Mouse (Mus musculus): ENCODE data around the gene Cmbl.

Cmbl gene

DNA sequence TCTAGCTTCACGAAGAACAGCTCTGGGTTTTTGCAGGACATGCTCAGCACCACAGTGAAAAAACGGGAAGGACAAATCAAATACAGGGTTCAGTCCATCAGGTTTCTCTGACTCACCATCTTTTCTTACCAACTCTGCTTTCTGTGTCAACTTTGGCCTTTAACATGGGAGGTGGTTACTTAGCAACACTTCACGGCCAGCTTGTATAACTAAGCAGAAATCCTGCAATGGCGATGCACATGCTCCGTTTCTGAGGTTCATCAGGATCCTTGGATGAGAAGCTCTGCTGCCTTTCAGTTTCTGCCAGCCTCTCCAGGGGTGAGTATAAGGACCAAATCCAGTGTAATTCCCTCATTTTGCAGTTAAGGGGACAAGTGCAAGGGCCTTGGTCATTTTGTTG lies at the start of gene Cmbl:
Gene Cmbl (plus strand): TSS at position 206 of the 400 bp plus-strand sequence.
- DNase-seq (ENCODE audit: low spot score): no peak

DNA sequence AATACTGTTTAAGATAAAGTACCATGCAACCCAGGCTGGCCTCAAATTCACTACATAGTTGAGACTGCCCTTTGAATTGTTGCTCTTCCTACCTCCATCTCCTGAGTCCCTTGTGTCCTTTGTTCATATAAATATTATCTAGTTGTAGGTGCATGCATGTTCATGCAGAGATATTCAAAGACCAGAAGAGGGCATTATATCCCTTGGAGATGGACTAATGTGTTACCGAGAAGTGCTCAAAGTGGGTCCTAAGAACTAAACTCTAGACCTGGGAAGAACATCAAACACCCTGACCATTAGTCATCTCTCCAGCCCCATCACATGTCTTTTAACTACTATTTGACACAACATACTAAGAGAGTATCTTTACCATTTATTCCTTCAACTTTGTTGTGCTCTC lies 48.0 kb upstream of the Cmbl start:
- no peak for DNase-seq (ENCODE audit: low spot score)

DNA sequence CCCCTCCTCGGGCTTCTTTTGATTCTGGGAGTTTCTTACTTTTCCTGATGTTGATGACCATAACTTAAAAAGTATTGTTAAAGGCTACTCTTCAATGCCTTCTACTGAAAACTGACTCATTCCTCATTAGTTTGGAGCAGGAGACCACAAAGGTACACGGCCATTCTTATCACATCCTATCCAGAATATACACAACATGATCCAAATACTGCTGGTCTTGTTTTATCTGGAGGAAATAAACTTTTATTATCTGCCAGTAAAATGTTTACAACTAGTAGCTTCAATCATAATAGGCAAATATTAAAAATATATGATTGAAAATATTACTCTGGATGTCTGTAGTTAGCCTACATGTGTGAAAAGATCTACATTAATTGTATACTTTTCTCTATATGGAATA lies 46.8 kb upstream of the Cmbl start:
- no peak for DNase-seq (ENCODE audit: low spot score)

DNA sequence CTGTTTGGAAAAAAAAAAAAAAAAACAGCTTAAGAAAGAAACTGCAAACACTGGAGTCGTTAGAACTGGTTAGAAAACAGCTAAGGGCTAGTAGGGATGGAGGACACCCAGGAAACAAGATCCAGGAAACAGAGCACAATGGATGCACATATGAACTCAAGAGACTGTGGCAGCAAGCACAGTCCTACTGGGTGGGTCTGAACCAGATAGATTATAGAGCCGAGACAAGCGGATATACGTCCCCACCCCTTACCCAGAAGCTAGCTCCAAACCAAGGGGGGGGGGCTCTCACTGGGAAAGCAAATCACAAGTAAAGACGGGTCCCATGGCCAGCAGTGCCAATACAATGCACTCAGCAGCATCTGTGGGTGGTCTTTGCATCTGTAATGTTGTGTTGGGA lies 46.2 kb upstream of the Cmbl start:
- DNase-seq (ENCODE audit: low spot score): no peak

DNA sequence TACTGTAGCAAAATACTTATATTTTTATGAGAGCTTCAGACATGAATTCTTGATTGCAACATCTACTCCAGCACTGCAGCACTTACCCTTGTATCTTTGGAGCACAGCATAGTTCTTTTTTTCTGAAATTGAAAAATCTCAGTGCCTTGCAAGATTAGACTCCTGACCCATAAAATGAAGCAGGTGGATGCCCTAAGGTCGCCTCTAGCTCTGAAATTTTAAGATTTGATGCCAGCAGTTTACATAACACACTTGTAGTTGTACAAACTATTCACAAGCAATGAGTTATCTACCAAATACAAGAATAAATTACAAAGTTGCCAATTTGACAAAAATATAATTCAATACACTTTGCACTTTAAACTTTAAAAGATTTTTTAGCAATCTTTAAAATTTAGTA lies 38.7 kb upstream of the Cmbl start:
- DNase-seq (ENCODE audit: low spot score): no peak

DNA sequence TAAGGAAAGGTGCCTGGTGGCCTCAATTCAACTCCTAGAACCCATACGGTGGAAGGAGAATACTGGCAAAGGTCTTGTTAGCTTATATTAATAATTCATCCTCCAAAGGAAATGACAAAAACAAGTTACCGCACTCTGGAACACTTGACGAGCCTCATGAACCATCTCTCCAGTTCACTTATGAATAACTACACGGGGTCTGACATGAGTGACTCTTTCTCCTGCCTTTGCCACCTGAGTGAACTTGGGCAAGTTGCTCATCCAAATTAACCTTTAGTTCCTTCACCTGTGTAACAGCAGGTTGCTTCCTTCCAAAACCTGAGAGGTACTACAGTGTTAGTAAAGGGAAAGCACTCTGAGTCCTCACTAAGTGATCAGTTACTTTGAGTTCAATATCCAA lies 36.7 kb upstream of the Cmbl start:
- DNase-seq (ENCODE audit: low spot score): no peak

DNA sequence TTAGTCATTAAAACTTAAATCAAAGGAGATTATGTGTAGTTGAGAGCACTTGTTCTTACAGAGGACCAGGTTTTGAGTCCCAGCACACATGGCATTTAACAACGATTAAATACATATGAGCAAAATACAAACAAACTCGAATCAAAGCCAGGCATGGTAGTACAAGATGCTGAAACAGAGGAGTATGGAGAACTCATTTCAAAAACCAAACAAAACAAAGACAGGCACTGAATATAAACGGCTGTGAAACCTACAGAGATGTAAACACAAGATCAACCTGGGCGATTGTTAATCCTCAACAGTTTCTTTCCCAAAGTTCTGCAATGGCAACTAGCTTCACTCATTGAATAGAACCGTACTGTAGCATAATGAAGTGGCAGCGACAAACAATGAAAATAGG lies 36.1 kb upstream of the Cmbl start:
- DNase-seq (ENCODE audit: low spot score): no peak

DNA sequence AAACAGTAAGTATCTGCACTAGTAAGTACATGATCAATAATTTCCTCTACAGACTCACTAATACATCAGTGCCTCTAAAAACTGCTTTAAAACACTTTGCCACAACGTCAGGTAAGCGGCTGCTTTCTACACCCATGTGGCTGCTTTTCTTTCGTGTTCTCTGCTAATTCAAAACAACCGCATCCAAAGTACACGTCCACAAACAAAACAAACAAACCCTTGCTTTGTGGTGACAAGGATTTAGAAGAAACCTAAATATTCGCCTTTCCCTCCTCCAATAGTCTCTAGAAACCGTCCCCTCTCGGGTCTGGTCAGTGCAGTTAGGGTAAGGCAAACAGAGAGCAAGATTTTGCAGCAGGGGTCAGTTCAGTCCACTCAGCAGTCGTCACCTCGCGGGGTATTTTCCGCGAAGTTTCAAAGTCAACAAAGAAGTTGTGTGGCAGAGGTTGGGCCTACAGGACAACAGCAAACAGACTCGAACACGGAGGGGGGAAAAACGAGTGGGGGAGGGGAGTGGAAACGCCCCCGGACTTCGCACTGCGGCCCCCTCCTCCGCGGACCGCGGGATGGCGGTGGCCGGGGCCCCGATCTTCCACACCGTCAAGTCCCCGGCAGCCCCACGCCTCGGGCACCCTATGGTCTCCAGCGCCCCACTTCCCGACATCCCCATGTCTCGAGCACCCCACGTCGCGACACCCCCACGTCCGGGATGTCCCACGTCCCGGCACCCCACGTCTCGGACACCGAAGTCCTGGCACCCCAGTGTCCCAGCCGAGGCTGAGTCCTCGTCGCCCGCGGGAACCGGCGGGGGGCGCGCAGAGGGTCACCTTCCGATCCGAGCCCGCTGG lies 35.2 kb upstream of the Cmbl start:
- peak; percentile 69 for DNase-seq (ENCODE audit: low spot score)

DNA sequence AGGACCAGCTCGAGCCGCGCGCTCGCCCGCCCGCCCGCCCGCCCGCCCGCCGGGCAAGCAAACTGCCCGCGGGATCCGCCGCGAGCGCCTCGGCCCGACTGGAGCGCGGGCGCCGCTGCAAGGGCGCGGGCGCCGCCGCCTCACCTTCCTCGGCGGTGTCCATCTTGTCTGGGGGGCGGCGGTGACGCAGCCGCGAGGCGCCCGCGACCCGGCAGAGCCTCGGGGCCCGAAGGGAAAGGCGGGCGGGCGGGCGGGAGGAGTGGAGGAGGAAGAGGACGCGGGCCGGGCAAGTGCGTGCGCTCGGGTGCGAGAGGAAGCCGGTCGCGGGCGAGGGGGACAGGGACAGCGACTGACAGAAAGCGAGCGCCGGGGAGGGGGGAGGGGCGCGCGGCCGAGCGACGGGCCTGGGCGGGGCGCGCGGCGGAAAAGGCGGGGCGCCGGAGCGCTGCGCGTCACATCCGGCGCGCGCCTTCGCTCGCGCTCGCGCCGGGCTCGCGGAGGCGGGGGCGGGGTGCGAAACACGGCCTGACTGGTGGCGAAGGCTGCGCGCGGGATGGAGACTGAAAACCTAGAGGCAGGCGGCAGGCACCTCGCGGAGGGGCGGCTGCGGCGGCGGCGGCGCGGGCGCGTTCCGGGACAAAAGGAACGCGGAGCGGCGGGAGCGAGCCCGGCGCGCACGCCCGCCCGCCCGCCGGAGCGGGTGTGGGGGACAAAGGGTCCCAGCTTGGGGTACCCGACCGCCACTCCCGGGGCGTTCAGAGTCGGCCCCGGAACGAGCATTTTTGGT lies 34.3 kb upstream of the Cmbl start, which contains the start of gene March6:
Gene March6 (minus strand): TSS at position 395 of the 787 bp plus-strand sequence.
- peak; percentile 88 for DNase-seq (ENCODE audit: low spot score)

DNA sequence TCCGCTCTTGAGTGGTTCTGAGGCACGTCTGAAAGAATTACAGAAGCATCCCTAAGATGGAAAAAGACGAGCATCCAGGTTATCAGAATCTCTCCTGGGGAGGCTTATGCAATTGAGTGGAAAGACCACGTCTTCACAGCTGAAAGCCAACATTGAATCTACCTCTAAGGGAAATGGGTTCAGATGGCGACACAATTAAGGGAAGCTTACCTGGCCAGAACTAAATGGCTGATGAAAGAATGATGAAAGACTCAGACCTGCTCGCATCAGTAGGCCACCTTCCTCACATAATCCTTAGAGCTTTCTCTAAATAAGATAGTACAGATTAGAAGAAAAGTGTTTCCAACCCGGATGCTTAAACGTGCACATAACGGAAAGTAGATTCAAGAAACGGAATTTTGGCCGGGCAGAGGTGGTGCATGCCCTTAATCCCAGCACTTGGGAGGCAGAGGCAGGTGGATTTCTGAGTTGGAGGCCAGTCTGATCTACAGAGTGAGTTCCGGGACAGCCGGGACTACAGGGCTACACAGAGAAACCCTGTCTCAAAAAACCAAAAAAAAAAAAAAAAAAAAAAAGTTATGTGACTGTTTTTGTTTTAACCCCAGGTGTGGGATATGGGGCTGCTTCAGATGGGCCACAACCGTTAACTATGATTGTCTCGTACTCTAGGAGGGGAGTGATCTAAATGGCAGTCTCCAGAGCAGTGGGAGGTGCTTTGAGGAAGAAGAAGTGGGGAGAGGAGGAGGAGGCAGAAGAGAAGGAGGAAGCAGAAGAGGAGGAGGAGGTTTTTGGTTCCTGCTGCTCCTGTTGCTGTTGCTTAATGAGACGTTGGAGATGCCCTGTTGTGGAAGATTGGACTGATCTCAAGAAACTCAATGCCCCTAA lies 33.5 kb upstream of the Cmbl start:
- DNase-seq (ENCODE audit: low spot score): no peak

DNA sequence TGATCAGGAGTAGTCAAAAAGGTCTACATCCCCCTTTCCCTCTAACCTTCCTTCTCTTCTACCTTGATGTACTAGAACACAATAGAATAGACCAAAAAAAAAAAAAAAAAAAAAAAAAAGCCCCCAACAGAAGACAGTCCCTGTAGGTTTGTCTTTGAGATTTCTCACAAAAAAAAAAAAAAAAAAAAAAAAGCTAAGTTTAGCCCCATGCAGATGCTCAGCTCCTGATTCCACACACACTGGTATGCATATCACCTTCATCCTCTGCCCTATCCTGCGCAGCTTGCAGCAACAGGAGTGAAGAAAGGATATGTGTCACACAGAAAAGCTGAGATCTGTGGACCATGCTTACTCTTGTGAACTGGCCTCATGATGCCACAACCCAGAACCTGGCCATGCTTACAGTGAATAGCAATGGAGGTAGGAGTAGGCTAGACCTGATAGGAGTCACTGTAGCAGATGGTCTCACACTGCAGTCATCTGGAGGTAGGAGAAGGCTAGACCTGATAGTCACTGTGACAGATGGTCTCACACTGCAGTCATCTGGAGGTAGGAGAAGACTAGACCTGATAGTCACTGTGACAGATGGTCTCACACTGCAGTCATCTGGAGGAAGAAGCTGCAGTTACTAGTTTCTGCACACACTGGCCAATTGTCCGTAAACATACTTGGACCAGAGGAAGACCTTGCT lies 32.7 kb upstream of the Cmbl start:
- DNase-seq (ENCODE audit: low spot score): no peak

DNA sequence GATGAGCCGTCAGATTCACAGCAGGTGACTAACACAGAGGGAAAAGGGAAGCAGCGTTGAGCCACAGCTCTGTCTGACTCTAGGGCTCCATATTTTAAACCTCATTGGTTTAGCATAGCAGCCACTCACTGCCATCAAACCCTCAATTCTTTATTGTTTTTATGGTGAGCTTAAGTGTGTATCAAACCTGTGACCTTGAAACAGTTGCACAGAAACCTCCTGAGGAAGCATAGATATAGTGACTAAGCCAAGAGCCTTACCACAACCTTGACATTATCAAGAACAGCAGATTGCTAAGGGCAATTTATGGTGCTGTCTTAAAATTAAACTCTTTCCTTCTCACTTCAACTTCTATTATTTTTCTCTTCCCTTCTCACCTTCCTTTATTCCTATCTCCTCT lies 31.7 kb upstream of the Cmbl start:
- DNase-seq (ENCODE audit: low spot score): no peak

DNA sequence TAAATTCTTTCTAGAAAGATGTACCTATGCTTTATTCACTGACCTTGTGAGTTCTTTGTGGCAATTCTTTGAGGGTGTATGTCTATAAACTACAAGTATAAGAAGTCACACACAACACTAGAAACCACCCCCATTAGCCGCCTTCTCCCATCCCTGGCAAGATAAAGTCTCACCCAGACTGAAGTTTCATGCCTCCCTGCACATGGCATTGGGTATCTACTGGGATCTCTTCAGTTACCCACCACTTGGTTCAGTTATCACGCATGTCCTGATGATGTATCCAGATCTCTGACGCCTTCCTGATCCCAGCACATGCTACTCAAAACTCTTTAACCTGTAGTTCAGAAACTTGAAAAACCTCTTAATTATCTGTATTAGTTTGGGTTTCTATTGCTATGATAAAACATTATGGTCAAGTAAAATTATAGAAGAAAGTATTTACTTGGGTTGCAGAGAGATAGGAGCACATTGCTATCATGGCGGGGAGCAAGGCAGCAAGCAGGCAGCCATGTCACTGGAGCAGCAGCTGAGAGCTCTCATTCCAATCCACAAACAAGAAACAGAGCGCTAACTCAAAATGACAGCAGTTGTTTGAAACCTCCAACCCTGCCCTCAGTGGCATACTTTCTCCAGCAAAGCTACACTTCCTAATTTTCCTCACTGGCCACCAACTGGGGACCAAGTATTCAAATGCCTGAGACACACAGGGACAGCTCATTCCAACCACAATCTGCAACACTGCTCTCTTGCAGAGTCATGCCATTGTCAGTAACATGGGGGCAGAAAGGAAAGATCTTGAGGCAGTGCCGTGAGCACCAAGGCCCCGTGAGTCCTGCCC lies 30.5 kb upstream of the Cmbl start:
- no peak for DNase-seq (ENCODE audit: low spot score)

DNA sequence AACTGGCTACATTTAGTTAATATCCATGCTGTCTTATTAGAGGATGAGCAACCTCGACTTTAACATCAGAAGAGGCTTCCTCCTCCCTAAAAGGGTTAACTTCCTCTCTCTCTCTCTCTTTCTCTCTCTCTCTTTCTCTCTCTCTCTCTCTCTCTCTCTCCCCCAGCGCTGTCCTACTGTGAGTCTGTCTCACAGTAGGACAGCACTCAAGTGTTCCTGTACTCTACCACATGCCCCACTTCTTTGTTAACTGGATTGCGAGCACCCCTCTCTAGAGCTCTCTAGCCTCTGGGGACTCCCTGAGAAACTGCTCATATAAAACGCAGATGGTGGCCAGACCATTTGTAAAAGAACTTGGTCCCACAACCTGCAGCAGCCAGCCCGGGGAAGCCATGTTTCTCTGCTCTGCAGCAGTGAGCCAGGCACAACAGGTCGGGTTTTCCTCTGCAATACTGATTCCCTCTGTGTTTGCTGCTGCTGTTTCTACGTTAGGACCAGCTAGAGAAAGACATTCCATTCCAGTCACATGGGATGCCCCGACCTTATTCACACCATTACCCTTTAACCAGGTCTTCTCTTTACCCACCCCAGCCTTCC lies 29.8 kb upstream of the Cmbl start:
- DNase-seq (ENCODE audit: low spot score): no peak

DNA sequence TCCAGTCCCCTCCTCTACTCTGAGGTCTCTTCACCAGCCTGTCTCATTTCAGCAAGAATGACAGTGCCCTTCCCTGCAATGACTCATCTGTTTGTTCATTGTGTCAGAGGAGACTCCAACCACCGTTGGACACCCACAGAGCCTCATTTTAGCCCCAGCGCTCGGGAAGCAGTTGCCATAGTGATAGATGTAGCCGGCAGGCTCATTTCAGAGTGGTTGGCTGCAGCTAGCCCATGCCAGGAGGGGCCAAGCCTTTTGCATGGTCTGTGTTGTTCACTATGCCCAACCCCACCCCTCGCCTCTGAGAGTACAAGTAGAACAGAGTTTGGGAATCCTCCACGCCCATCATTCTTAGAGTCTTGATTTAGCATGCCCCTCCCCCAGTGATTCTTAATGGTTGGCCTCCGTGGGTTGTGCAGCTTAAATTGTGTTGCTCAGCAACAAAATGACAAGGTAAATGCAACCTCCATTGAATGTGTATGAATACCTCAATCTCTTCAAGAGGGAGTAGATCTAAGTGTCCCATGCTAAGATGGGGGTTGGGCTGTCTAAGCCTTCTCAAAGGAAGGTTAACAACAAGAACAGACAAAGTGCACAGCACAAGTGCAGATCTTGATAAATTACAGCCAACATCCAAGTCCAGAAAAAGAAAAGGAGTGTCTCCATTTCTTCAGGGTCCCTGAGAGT lies 29.0 kb upstream of the Cmbl start:
- no peak for DNase-seq (ENCODE audit: low spot score)

DNA sequence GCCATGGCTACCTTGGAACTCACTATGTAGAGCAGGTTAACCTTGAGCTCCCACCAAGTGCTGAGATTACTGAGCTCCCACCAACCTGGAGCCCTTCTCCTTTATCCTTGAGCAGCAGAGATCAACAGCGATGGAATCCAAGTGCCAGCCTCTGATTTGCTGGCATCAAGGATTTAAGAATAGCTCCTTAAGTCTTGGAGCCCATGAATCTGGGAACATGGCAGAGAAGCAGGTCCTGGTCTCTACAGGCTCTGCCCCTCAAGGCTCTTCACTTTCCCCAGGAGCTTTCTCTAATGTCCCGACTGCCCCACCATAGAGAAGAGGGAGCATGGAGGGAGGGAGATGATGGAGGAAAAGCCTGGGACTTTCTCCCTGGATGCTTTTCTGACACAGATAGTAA lies 27.5 kb upstream of the Cmbl start:
- DNase-seq (ENCODE audit: low spot score): no peak

DNA sequence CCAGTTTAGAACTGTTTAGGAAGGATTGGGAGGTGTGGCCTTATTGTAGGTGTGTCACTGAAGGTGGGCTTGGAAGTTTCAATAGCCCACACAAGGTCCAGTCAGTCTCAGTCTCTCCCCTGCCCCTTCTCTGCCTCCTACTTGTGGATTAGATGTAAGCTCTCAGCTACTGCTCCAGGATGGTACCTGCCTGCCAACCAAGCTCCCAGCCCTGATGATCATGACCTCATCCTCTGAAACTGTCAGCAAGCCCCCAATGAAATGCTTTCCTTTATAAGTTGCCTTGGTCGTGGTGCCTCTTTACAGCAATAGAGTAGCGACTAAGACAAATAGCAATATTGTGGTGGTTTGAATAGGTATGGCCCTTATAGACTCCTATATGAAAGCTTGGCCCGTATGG lies 26.8 kb upstream of the Cmbl start:
- DNase-seq (ENCODE audit: low spot score): no peak

DNA sequence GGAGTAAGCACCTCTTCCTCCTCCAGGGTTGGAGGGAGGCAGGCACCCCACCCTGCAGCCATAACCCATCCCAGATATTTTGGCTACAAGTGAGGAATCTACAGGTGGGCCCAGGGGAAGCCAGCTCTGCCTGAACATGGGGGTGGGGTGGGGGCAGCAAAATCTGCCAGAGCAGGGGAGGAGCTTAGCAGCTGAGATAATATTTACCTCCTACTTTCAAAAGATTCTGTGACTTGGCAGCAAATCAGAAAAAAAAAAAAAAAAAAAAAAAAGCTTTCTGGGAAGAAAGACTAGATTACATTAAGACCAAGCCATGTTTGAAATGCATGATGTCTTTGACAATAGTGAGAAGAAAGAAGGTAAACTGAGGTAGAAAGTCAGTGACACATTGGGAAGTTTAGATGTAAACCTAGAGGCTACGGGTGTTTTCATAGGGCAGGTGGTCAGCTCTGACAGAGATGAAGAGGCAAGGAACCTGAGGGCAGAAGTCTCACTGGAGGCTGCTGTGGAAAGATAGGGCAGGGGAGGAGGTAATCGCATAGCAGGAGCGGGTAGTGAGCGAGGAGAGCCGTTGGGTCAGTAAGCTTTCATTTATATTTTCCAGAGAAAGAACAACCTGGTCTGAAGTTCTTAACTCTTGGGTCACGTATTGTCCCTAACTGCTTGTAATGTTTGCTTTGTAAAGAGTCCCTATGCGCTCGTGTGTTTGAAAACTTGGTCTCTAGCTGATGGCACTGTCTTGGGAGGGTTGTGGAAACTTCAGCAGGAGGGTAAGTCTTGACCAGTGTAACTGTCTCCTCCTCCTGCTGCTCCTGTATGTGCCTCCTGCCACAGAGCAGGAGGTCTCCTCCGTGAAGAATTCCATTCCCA lies 25.3 kb upstream of the Cmbl start:
- no peak for DNase-seq (ENCODE audit: low spot score)

DNA sequence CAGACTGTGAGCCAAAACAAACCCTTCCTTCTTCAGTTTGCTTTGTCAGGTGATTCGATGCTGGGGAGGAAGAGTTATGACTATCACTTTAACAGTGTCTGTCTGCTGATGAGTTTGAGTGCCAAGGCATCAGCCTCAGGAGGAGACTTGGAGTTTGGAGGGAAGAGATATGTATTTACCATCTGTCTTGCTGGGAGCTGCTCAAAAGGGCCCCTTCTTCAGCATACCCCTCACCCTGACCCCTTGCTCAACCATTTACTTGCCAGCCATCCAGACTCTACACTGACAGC lies 24.7 kb upstream of the Cmbl start:
- no peak for DNase-seq (ENCODE audit: low spot score)
